Mouse (Mus musculus): ENCODE measurements around the gene Rgs13. TPM values are rescaled to one million over a fixed set of nuclear protein-coding genes. Genes with fewer than 3 reads are reported as not detected.
"Not testable (repeated sequence)": the region's sequence is repeated elsewhere in the genome, so short reads cannot be mapped to it uniquely, and the experiment has no call there.

The Rgs13 gene
- polyA plus RNA-seq, 1 experiment from 2014 or later = not detected

- ATAC-seq (ENCODE audit: insufficient number of reproducible peaks, low FRiP score) = no peak
- H3K4me1 ChIP-seq (replicated peaks) = no peaks in the 10 kb centered on the region
- H3K27ac ChIP-seq (ENCODE audit: poor library complexity, severe bottlenecking) = no peak overlapping the region
- H3K36me3 ChIP-seq = no peaks in the 10 kb centered on the region
- no peaks in the 10 kb centered on the region for H3K27me3 ChIP-seq (replicated peaks)
- no peaks in the 10 kb centered on the region for H3K9me3 ChIP-seq (replicated peaks)
- no peak overlapping the region for H3K4me3 ChIP-seq
- no peak overlapping the region for H3K4me2 ChIP-seq
- no peak overlapping the region for H3K9ac ChIP-seq
- 69% methylated on average over 5 of the region's 5 CpGs for WGBS
These were observed 25.6 kb downstream of the Rgs13 start for GRCm38 (mm10) chr1:144151401-144152183.

DNA sequence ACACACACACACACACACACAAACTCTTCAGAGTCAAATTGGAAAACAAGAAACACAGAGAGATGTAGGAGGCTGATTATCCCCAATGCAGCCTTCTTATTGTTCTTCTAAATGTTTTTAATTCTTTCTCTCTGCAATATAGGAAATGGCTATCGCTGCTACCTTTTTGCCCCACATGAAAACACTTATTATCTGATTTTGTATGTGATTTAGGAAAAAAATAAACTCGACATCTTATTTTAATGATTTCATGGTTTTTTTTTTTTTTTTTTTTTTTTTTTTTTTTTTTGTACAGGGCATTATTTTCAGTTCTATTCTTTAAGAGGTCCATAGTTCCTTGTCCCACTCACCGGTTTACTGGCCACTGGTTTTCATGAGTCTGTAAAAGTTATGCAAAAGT lies 27.2 kb downstream of the Rgs13 start:
- Histone ChIP-seq H3K9me3 (replicated peaks) (no peaks in the 10 kb centered on the region), H3K27me3 (replicated peaks) (no peaks in the 10 kb centered on the region), H3K36me3 (no peaks in the 10 kb centered on the region), H3K4me1 (replicated peaks) (no peaks in the 10 kb centered on the region), H3K9ac (no peak overlapping the region), H3K4me2 (no peak overlapping the region), H3K4me3 (no peak overlapping the region), H3K27ac (ENCODE audit: poor library complexity, severe bottlenecking) (no peak overlapping the region)
- 73% methylated on average over 3 of the region's 3 CpGs for WGBS
- ATAC-seq (ENCODE audit: insufficient number of reproducible peaks, low FRiP score) = no peak

- H3K4me3 ChIP-seq; H3K27me3 ChIP-seq (replicated peaks); H3K4me1 ChIP-seq (replicated peaks); ATAC-seq (ENCODE audit: insufficient number of reproducible peaks, low FRiP score); H3K9ac ChIP-seq; H3K36me3 ChIP-seq; H3K4me2 ChIP-seq; H3K9me3 ChIP-seq (replicated peaks); H3K27ac ChIP-seq (ENCODE audit: poor library complexity, severe bottlenecking): not testable (repeated sequence)
- 74% methylated on average over 2 of the region's 2 CpGs for WGBS
These were observed 35.8 kb downstream of the Rgs13 start for GRCm38 (mm10) chr1:144141398-144141797.

- Histone ChIP-seq H3K36me3 (no peaks in the 10 kb centered on the region), H3K27ac (ENCODE audit: poor library complexity, severe bottlenecking) (no peak overlapping the region), H3K27me3 (replicated peaks) (no peaks in the 10 kb centered on the region), H3K4me2 (no peak overlapping the region), H3K4me1 (replicated peaks) (no peaks in the 10 kb centered on the region), H3K4me3 (no peak overlapping the region), H3K9me3 (replicated peaks) (no peaks in the 10 kb centered on the region), H3K9ac (no peak overlapping the region)
- WGBS = 82% methylated on average over 1 of the region's 1 CpGs
- no peak for ATAC-seq (ENCODE audit: insufficient number of reproducible peaks, low FRiP score)
These were observed 37.3 kb downstream of the Rgs13 start for GRCm38 (mm10) chr1:144139847-144140246.

DNA sequence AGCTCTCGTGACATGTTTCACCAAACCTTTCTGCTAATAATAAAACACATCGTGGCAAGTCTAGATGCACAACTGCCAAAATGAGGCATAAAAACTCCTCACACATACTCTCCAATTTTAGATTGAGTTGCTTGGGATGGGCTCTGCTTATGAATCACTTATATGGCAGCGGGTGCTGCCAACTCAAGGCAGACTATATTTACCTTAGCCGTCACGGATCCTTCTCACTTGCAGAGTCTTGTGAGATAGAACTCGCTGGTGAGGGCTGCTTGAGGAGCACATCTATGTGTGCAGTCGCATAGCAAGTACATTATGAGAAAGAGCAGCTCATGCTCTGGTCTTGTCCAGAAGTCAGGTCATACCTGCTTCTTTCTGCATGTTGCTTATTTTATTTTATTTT lies 49.2 kb downstream of the Rgs13 start:
- H3K4me3 ChIP-seq = no peak overlapping the region
- 73% methylated on average over 7 of the region's 7 CpGs for WGBS
- no peaks in the 10 kb centered on the region for H3K36me3 ChIP-seq
- no peaks in the 10 kb centered on the region for H3K9me3 ChIP-seq (replicated peaks)
- no peaks in the 10 kb centered on the region for H3K4me1 ChIP-seq (replicated peaks)
- ATAC-seq (ENCODE audit: insufficient number of reproducible peaks, low FRiP score) = no peak
- H3K27me3 ChIP-seq (replicated peaks) = no peaks in the 10 kb centered on the region
- H3K4me2 ChIP-seq = no peak overlapping the region
- H3K9ac ChIP-seq = no peak overlapping the region
- H3K27ac ChIP-seq (ENCODE audit: poor library complexity, severe bottlenecking) = no peak overlapping the region

- WGBS = 83% methylated on average over 4 of the region's 4 CpGs
- H3K4me2 ChIP-seq = no peak overlapping the region
These were observed 57.1 kb downstream of the Rgs13 start for GRCm38 (mm10) chr1:144120042-144120441.

GRCm38 (mm10) chr1:144119456-144119855 lies 57.7 kb downstream of the Rgs13 start:
- ATAC-seq (ENCODE audit: insufficient number of reproducible peaks, low FRiP score) = no peak

More at GRCm38 (mm10) chr1:144120042-144120441, 57.1 kb downstream of the Rgs13 start:
- Histone ChIP-seq H3K9ac (no peak overlapping the region), H3K4me1 (replicated peaks) (no peaks in the 10 kb centered on the region), H3K27ac (ENCODE audit: poor library complexity, severe bottlenecking) (no peak overlapping the region), H3K36me3 (no peaks in the 10 kb centered on the region), H3K27me3 (replicated peaks) (no peaks in the 10 kb centered on the region), H3K9me3 (replicated peaks) (no peaks in the 10 kb centered on the region), H3K4me3 (no peak overlapping the region)
- no peak for ATAC-seq (ENCODE audit: insufficient number of reproducible peaks, low FRiP score)

DNA sequence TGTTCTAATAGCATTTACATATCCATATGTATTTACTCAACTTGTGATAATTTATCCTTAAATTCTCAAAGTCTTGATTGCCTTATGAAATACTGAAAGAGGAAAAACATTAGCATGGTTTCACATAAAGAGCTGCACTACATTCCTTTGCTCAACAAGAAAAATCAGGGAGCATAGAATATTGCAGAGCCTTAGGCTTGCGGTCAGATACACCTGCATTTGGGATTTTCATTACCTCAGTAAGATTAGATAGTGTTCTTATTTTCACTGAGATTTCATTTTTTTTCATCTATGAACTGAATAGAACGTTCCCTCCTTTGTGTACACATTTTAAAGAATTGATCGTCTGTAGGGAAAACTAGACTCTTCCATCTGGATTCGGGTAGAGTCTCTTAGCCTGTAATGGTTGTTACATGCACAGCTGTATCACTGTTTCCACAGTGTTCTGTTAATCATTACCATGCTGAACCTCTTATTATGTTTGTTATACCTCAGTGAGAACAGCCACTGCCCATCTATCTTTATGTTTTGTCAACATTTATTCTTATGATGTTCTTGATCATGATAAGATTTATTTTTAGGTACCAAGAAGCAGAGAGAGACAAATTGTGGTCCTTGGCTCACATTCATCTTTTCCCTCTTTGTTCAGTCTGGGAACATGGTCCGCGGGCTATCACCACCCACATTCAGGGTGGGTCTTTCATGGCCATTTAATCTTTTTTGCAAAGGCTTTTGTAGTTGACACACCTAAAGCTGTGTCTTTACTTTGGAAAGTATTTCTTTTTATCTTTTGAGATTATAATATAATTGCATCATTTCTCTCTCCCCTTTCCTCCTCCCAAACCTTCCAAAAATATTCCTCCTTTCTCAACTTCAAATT lies 61.1 kb downstream of the Rgs13 start:
- WGBS = 88% methylated on average over 6 of the region's 6 CpGs
- Histone ChIP-seq H3K36me3 (no peaks in the 10 kb centered on the region), H3K4me3 (no peak overlapping the region), H3K27ac (ENCODE audit: poor library complexity, severe bottlenecking) (no peak overlapping the region), H3K4me2 (no peak overlapping the region), H3K9me3 (replicated peaks) (no peaks in the 10 kb centered on the region), H3K27me3 (replicated peaks) (no peaks in the 10 kb centered on the region), H3K9ac (no peak overlapping the region), H3K4me1 (replicated peaks) (no peaks in the 10 kb centered on the region)
- no peak for ATAC-seq (ENCODE audit: insufficient number of reproducible peaks, low FRiP score)

More at GRCm38 (mm10) chr1:144119456-144119855, 57.7 kb downstream of the Rgs13 start:
- no peak overlapping the region for H3K4me2 ChIP-seq
- no peak overlapping the region for H3K9ac ChIP-seq
- no peak overlapping the region for H3K4me3 ChIP-seq
- H3K36me3 ChIP-seq = no peaks in the 10 kb centered on the region
- no peak overlapping the region for H3K27ac ChIP-seq (ENCODE audit: poor library complexity, severe bottlenecking)
- H3K27me3 ChIP-seq (replicated peaks) = no peaks in the 10 kb centered on the region
- H3K9me3 ChIP-seq (replicated peaks) = no peaks in the 10 kb centered on the region
- 61% methylated on average over 2 of the region's 2 CpGs for WGBS
- no peaks in the 10 kb centered on the region for H3K4me1 ChIP-seq (replicated peaks)

- Histone ChIP-seq H3K4me3 (no peak overlapping the region), H3K27ac (ENCODE audit: poor library complexity, severe bottlenecking) (no peak overlapping the region), H3K9me3 (replicated peaks) (no peaks in the 10 kb centered on the region), H3K4me2 (no peak overlapping the region), H3K4me1 (replicated peaks) (no peaks in the 10 kb centered on the region), H3K27me3 (replicated peaks) (no peaks in the 10 kb centered on the region), H3K36me3 (no peaks in the 10 kb centered on the region), H3K9ac (no peak overlapping the region)
- 67% methylated on average over 6 of the region's 6 CpGs for WGBS
- ATAC-seq (ENCODE audit: insufficient number of reproducible peaks, low FRiP score) = no peak
These were observed 63.6 kb downstream of the Rgs13 start for GRCm38 (mm10) chr1:144113438-144114074.

DNA sequence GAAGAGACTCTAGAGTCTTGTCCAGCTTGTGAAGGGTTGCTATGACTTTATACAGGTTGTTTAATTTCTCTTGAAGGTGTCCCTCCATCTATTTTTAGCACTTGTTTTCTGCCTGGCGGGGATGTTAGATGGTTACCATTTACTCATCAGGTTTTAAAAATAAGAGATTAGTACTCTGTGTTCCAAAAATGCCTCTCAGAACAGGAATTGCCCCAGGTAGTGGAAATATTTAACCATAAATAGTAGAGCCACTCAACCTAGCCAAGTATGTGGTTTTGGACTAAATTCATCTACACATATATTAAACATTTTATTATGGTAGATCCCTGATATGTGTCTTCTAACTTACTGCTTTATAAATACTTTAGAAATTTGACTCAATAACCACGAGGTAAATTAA lies 64.2 kb downstream of the Rgs13 start:
- WGBS = 52% methylated on average over 2 of the region's 2 CpGs
- Histone ChIP-seq H3K27me3 (replicated peaks) (no peaks in the 10 kb centered on the region), H3K27ac (ENCODE audit: poor library complexity, severe bottlenecking) (no peak overlapping the region), H3K9ac (no peak overlapping the region), H3K4me1 (replicated peaks) (no peaks in the 10 kb centered on the region), H3K4me3 (no peak overlapping the region), H3K9me3 (replicated peaks) (no peaks in the 10 kb centered on the region), H3K4me2 (no peak overlapping the region), H3K36me3 (no peaks in the 10 kb centered on the region)
- ATAC-seq (ENCODE audit: insufficient number of reproducible peaks, low FRiP score) = no peak

- Histone ChIP-seq H3K36me3 (no peaks in the 10 kb centered on the region), H3K27me3 (replicated peaks) (no peaks in the 10 kb centered on the region), H3K9me3 (replicated peaks) (no peaks in the 10 kb centered on the region), H3K4me2 (no peak overlapping the region), H3K27ac (ENCODE audit: poor library complexity, severe bottlenecking) (no peak overlapping the region), H3K4me1 (replicated peaks) (no peaks in the 10 kb centered on the region), H3K4me3 (no peak overlapping the region), H3K9ac (no peak overlapping the region)
- ATAC-seq (ENCODE audit: insufficient number of reproducible peaks, low FRiP score) = no peak
- WGBS = 55% methylated on average over 1 of the region's 1 CpGs
These were observed 78.4 kb downstream of the Rgs13 start for GRCm38 (mm10) chr1:144098587-144099258.

All from heart, embryonic 12.5 days (tissue).